Mouse (Mus musculus) heart, embryonic 14.5 days (tissue): ENCODE measurements around the gene Olfr1418. TPM values are rescaled to one million over a fixed set of nuclear protein-coding genes. Genes with fewer than 3 reads are reported as not detected.
A peak's percentile ranks its signal among the peaks of the same experiment; 100 is the strongest.

ENCODE experiments used
- ATAC-seq: fragments of 200-750 bp; cut with Nextera tagmentation; 2 replicates; pipeline ENCODE4 v1.8.0; 2017; ENCODE audit warnings: low read depth, moderate TSS enrichment; ENCODE audit not compliant: insufficient number of reproducible peaks, insufficient read depth, low FRiP score
- H3K27ac ChIP-seq, 2 experiments: fragments of 200-500 bp in 1 of 2; fragments of 300-500 bp in 1 of 2; sonication (generic) in 1 of 2; replicated peaks in 1 of 2; 2 replicates each; pipeline ENCODE4 v1.5.1; 2012 to 2014; ENCODE audit warnings: low read depth in 2 of 2, low read length in 2 of 2, control low read depth in 1 of 2, mild to moderate bottlenecking in 1 of 2, mixed read lengths in 1 of 2; ENCODE audit not compliant: control insufficient read depth in 1 of 2, insufficient read depth in 1 of 2
- H3K27me3 ChIP-seq: fragments of 300-500 bp; sonication (generic); 2 replicates; pipeline ENCODE4 v1.6.1; 2014; ENCODE audit warnings: mild to moderate bottlenecking, low read length, control low read depth; ENCODE audit not compliant: control insufficient read depth, insufficient read depth
- H3K36me3 ChIP-seq: fragments of 300-500 bp; sonication (generic); 2 replicates; pipeline ENCODE4 v1.6.1; 2014; ENCODE audit warnings: mild to moderate bottlenecking, control low read depth, low read length, mixed read lengths; ENCODE audit not compliant: control insufficient read depth, insufficient read depth
- H3K4me1 ChIP-seq, 2 experiments: fragments of 200-500 bp in 1 of 2; fragments of 300-500 bp in 1 of 2; sonication (generic) in 1 of 2; 2 replicates each; pipeline ENCODE4 v1.6.1; 2012 to 2014; ENCODE audit warnings: low read length in 2 of 2, control low read depth in 1 of 2, mixed read lengths in 1 of 2; ENCODE audit not compliant: control insufficient read depth in 2 of 2, insufficient read depth in 2 of 2
- H3K4me2 ChIP-seq: fragments of 300-500 bp; sonication (generic); 2 replicates; pipeline ENCODE4 v1.6.1; 2014; ENCODE audit warnings: mild to moderate bottlenecking, low read length
- H3K4me3 ChIP-seq, 2 experiments: fragments of 200-500 bp in 1 of 2; fragments of 300-500 bp in 1 of 2; sonication (generic) in 1 of 2; 2 replicates each; pipeline ENCODE4 v1.5.1; 2012 to 2014; ENCODE audit warnings: low read length in 2 of 2, mild to moderate bottlenecking in 2 of 2, control low read depth in 1 of 2, low read depth in 1 of 2, moderate library complexity in 1 of 2; ENCODE audit not compliant: control insufficient read depth in 1 of 2, insufficient read depth in 1 of 2
- H3K9ac ChIP-seq: fragments of 300-500 bp; sonication (generic); 2 replicates; pipeline ENCODE4 v1.6.1; 2014; ENCODE audit warnings: mild to moderate bottlenecking, low read length
- H3K9me3 ChIP-seq: fragments of 300-500 bp; sonication (generic); 2 replicates; pipeline ENCODE4 v1.6.1; 2016; ENCODE audit warnings: low read length, control low read depth; ENCODE audit not compliant: control insufficient read depth
- WGBS: fragments of 180-500 bp; shearing (Covaris S2); extraction: QIAGEN DNeasy Blood & Tissue Kit; methylation state at CpG from one replicate; pipeline ENCODE4 v1.1.7; 2014; 5-methylcytosine and 5-hydroxymethylcytosine counted together
- polyA plus RNA-seq: library from polyadenylated mRNA; unstranded; fragments of >200 nt; fragmentation: Nextera tagmentation; extraction: Ambion mirVana; gene quantifications from 2 replicates; pipeline ENCODE4 v1.2.1, GENCODE M21; 2014

Gene Olfr1418
- polyA plus RNA-seq, 1 experiment from 2014 or later: not detected

- Histone ChIP-seq H3K9me3 (no peaks in the 10 kb centered on the region), H3K4me3 (no peak overlapping the region; a peak in 1 of 4 replicates), H3K9ac (no peak overlapping the region), H3K4me1 (peaks cover 0 to 8% of the 10 kb centered on the region in 2 experiments; a peak in 3 of 4 replicates), H3K27me3 (no peaks in the 10 kb centered on the region), H3K4me2 (peak overlapping the region; percentile 91), H3K36me3 (no peaks in the 10 kb centered on the region), H3K27ac (no peak overlapping the region)
- no peak for ATAC-seq
- WGBS: 23% methylated on average over 5 of the region's 5 CpGs
Measured at GRCm38 (mm10) chr19:11817586-11817985, 43.3 kb downstream of the Olfr1418 start.

- no peaks in the 10 kb centered on the region for H3K9me3 ChIP-seq
Measured at GRCm38 (mm10) chr19:11816706-11817105, 44.2 kb downstream of the Olfr1418 start.

GRCm38 (mm10) chr19:11814742-11815333, 46.0 kb downstream of the Olfr1418 start:
- no peaks in the 10 kb centered on the region for H3K9me3 ChIP-seq
- WGBS: 71% methylated on average over 6 of the region's 6 CpGs
- no peak overlapping the region for H3K4me3 ChIP-seq
- H3K9ac ChIP-seq: no peak overlapping the region
- H3K27me3 ChIP-seq: no peaks in the 10 kb centered on the region
- H3K36me3 ChIP-seq: no peaks in the 10 kb centered on the region
- H3K27ac ChIP-seq: no peak overlapping the region
- no peak for ATAC-seq
- H3K4me2 ChIP-seq: no peak overlapping the region
- peaks cover 0 to 4% of the 10 kb centered on the region in 2 experiments; a peak in 3 of 4 replicates for H3K4me1 ChIP-seq

More at GRCm38 (mm10) chr19:11816706-11817105, 44.2 kb downstream of the Olfr1418 start:
- H3K27me3 ChIP-seq: no peaks in the 10 kb centered on the region
- H3K9ac ChIP-seq: no peak overlapping the region
- H3K4me2 ChIP-seq: no peak overlapping the region
- ATAC-seq: no peak
- peaks cover 0 to 8% of the 10 kb centered on the region in 2 experiments; a peak in 3 of 4 replicates for H3K4me1 ChIP-seq
- WGBS: 28% methylated on average over 6 of the region's 6 CpGs
- H3K4me3 ChIP-seq: no peak overlapping the region
- H3K36me3 ChIP-seq: no peaks in the 10 kb centered on the region
- no peak overlapping the region for H3K27ac ChIP-seq

GRCm38 (mm10) chr19:11813649-11814048, 47.2 kb downstream of the Olfr1418 start:
- WGBS: 19% methylated on average over 8 of the region's 8 CpGs
- Histone ChIP-seq H3K4me1 (no peaks in the 10 kb centered on the region; a peak in 3 of 4 replicates), H3K27ac (peak overlapping the region; percentile 10 to 66; a peak in 2 of 4 replicates), H3K4me2 (peak overlapping the region; percentile 25; the same call in 1 of the 2 replicates), H3K36me3 (no peaks in the 10 kb centered on the region), H3K27me3 (no peaks in the 10 kb centered on the region), H3K9ac (no peak overlapping the region; the same call in 1 of the 2 replicates), H3K4me3 (no peak overlapping the region), H3K9me3 (no peaks in the 10 kb centered on the region)
- ATAC-seq: no peak

GRCm38 (mm10) chr19:11813136-11813535, 47.7 kb downstream of the Olfr1418 start:
- Histone ChIP-seq H3K27ac (peak overlapping the region in 1 of 2 experiments; percentile 42; a peak in 1 of 4 replicates), H3K4me3 (no peak overlapping the region), H3K9me3 (no peaks in the 10 kb centered on the region), H3K4me2 (no peak overlapping the region), H3K4me1 (no peaks in the 10 kb centered on the region; a peak in 3 of 4 replicates), H3K9ac (no peak overlapping the region), H3K27me3 (no peaks in the 10 kb centered on the region), H3K36me3 (no peaks in the 10 kb centered on the region)
- 60% methylated on average over 4 of the region's 4 CpGs for WGBS
- no peak for ATAC-seq

GRCm38 (mm10) chr19:11811688-11812365, 49.0 kb downstream of the Olfr1418 start:
- Histone ChIP-seq H3K4me3 (no peak overlapping the region), H3K4me2 (no peak overlapping the region), H3K27me3 (no peaks in the 10 kb centered on the region), H3K4me1 (no peaks in the 10 kb centered on the region; a peak in 3 of 4 replicates), H3K9ac (no peak overlapping the region), H3K36me3 (no peaks in the 10 kb centered on the region), H3K9me3 (no peaks in the 10 kb centered on the region), H3K27ac (no peak overlapping the region)
- 43% methylated on average over 5 of the region's 5 CpGs for WGBS
- ATAC-seq: peak; percentile 71

GRCm38 (mm10) chr19:11810856-11811255, 50.0 kb downstream of the Olfr1418 start:
- no peak overlapping the region for H3K9ac ChIP-seq
- H3K4me1 ChIP-seq: no peaks in the 10 kb centered on the region; a peak in 3 of 4 replicates
- H3K4me3 ChIP-seq: no peak overlapping the region
- H3K27ac ChIP-seq: no peak overlapping the region
- WGBS: 80% methylated on average over 1 of the region's 1 CpGs
- no peak overlapping the region for H3K4me2 ChIP-seq
- H3K9me3 ChIP-seq: no peaks in the 10 kb centered on the region
- H3K36me3 ChIP-seq: no peaks in the 10 kb centered on the region
- no peaks in the 10 kb centered on the region for H3K27me3 ChIP-seq
- ATAC-seq: no peak
